Mouse (Mus musculus) lung, postnatal 25 days (tissue): ENCODE data around the gene Mbd4.
A peak's percentile ranks its signal among the peaks of the same experiment; 100 is the strongest.

Experiments
- DNase-seq: peaks from one replicate; pipeline ENCODE4 v3.0.0; 2022; ENCODE audit warnings: low spot score

Mbd4 gene

DNA sequence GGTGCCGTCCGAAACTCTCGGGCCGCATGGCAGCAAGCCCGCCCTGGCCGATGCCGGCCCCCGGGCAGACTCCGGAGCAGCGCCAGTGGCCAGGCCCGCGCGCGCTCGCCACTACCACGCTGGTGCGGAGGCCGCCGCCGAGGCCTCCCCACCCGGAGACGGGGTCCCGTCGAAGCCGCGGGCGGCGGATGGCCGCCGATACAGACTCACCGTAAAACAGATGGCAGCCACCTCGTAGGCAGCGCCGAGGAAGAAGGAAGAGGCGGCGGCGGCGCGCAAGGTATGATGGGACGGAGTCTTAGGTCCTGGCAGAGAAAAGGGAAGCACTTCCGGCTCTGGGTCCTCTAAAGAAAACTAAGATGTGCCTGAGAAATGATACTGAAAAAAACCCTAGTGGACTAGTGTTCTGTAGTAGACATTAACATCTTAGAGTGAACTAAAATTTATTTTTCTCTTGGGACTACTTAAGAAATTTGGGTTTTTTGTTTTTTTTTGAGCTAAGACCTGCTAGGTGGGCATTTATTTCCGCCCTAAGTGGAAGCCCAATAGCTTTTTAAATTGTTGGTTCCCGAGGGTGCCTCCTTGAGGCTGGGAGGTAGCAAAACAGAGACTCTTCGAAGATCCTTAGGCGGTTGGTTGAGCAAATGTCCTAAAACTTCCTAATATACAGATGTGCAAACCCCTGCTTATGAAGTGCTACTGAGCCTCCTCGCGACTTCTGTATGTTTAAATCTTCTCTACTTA, 44.5 kb downstream of the Mbd4 start, which contains the start of gene Rpl32:
TSS of gene Rpl32 (minus strand) at position 260 of the 744 bp plus-strand sequence.
- peak; percentile 89 for DNase-seq

DNA sequence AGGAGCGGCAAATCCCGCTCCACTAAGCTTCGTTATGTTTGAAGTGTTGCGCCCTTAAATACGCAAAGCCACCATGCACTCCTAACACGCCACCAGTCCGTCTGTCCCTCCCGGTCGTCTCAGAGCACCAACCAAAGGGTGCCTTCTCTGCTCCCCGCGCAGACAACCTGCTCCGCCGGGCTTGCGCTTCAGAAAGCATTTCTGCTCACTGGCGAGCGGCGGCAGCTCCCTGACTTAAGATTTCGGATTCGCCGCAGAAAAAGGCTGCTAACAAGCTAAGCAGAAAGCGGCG, 45.0 kb downstream of the Mbd4 start:
- DNase-seq: no peak

DNA sequence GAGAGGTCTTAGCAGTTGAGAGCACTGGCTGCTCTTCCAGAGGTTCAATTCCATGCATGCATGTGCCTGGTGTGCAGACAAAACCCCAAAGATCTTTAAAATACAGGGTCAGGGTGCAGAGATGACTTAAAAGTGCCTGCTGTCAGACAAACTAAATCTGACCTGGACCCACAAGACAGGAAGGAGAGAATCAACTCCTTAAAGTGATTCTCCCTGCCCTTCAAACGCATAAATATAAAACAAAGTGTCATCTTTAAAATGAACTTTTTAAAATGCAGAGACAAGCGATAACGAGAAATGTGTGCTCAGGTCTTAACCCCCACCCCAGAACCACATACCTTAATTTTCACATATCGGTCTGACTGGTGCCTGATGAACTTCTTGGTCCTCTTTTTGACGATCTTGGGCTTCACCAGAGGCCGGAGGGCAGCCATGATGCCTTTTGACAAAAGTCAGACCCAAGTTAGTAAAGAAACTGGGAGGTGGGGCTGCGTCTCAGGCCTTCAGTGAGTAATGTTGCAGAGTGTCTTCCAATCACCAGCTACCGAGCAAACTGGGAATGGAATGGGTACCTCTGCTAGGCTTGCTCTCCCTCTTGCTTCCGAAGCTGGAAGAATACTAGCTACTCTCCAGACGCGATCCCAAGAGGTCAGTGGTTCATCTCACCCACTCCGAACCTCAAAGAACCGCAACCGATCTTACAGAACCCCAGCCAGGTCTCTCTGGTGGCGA, 45.5 kb downstream of the Mbd4 start:
- DNase-seq: no peak

DNA sequence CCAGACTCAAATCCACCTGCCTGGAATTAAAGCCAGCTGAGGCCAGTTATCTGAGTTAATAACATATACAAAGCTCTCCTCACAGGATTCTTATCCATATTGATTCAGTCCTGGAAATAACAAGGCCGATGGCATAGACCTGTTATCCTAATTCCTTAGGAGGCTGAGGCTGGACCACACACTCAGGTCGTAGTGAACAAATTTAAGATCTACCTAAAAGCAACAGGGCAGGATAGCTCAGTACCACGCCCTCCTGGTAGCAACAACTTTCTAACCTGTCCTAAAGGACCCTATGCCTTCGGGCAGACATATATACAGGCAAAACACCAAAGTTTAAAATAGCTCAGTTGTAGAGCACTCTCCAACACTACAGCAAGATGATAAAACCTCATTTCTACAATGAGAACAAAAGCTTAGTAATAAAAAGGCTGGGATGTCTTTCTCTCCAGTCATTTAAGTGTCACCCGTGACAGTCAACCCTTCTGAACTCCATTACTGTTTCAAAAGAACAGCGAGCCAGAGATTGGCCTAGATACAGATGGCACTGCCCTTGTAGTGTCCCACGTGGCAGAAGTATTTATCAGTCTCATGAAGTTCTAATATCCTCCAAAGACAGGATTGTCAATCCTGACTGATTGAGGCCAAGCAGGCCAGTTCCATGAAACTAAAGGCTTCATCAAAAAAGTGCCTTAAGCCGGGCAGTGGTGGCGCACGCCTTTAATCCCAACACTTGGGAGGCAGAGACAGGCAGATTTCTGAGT, 48.6 kb downstream of the Mbd4 start:
- no peak for DNase-seq

DNA sequence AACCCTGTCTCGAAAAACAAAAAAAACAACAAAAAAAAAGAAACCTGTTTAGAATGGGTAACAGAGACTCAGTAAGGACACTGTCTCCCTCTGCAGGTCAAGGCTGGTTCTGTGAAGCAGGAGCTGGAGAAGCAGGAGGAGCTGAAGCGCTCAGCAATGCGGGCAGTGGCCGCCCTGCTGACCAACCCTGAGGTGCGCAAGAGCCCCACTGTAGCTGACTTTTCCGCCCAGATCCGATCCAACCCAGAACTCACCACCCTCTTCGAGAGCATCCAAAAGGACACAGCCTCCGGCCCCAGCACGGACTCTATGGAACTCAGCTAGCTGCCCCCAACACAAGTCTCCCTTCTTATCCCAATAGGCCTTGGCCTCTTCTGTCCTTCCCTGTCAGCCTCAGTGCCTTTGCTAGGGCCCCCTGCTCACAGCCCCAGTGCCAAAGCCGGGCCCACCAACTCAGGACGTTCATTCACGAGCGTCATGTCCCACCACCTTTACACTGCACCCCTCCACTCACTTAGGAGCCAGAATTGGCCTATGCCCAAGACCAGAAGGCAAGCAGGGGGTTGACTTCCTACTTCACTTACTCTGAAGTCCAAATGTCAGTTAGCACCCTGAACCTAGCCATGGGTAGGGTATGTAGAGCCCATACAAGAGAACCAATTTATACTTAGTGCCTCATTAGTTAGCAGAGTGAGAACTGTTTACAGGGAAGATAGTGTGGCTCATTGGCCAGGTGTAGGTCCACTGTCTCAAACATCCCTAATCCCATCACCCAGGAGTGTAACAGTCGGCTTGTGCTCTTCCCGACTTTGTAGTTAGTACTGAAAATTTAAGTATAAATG, 49.4 kb downstream of the Mbd4 start:
- peak; percentile 68 for DNase-seq

DNA sequence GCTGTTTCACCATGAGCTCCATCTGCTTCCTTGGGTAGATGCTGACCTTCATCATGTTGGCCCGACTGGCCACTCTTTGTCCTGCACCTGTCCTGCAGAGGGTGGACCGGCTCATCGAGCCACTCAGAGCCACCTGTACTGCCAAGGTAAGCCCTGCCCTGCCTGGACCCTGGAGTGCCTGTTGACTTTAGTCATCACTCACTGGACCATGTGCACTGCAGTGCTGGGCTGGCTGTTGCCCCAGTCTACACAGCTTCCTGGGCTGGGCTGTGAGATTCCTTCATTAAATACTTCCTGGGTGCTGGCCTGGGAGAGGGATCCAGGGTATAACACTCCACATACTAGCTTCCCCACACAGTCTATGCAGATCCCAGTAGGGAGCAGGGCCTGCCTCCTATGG, 51.4 kb downstream of the Mbd4 start:
- DNase-seq: peak; percentile 26

DNA sequence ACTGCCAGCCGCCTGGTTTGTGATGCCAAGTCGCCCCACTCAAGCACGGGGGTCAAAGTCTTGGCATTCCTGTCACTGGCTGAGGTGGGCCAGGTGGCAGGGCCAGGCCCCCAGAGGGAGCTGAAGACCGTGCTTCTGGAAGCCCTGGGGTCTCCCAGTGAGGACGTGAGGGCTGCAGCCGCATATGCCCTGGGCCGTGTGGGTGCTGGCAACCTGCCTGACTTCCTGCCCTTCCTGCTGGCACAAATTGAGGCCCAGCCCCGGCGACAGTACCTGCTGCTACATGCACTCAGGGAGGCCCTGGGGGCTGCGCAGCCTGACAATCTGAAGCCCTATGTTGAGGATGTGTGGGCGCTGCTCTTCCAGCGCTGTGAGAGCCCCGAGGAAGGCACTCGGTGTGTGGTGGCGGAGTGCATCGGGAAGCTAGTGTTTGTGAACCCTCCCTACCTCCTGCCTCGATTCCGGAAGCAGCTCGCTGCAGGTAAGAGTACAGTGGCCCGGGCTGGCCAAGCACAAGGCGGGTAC, 60.4 kb downstream of the Mbd4 start:
- no peak for DNase-seq

DNA sequence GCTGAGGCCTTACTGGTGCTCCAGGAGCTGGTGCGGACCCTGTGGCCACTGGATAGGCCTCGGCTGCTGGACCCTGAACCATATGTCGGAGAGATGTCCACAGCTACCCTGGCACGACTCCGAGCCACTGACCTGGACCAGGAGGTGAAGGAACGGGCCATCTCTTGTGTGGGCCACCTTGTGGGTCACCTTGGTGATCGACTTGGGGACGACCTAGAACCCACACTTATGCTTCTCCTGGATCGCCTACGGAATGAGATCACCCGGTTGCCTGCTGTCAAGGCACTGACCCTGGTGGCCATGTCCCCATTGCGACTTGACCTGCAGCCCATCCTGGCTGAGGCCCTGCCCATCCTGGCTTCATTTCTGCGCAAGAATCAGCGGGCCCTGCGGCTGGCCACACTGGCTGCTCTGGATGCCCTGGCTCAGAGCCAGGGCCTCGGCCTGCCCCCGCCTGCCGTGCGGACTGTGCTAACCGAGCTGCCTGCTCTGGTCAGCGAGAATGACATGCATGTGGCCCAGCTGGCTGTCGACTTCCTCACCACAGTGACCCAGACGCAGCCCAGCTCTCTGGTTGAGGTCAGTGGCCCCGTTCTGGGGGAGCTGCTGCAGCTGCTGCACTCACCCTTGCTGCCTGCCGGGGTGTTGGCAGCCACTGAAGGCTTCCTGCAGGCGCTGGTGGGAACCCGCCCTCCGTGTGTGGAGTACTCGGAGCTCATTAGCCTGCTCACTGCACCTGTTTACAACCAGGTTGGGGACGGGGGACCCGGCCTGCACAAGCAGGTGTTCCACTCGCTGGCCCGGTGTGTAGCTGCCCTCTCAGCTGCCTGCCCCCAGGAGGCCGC, 61.1 kb downstream of the Mbd4 start:
- DNase-seq: peak; percentile 33

DNA sequence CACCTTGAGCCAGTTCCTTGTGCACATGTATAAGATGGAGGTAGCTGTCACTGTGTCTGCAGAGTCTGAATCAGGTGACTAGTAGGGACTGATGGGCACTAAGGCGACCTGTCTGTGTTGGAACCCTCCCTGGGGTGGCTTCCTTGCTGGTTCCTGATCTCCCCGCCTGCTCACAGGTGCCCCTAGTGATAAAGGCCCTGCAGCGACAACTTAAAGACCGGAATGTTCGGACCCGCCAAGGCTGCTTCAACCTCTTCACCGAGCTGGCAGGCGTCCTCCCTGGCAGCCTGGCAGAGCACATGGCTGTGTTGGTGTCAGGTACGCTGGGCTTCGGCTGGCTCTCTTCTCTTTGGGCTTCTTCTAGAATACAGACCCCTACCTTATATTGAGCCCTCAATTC, 62.2 kb downstream of the Mbd4 start:
- no peak for DNase-seq
